Mouse (Mus musculus): ENCODE results near the gene Gm10053. TPM values are rescaled to one million over a fixed set of nuclear protein-coding genes. Genes with fewer than 3 reads are reported as not detected.

Gm10053 gene
- polyA plus RNA-seq (2014; fragmentation: Illumina TruSeq; extraction: RNeasy Lipid Tissue Mini Kit (QIAGEN cat#74804); ENCODE audit: low read depth, low replicate concordance) = 107 TPM

GRCm38 (mm10) chr19:24875129-24875870 lies at the start of gene Gm10053:
Gene Gm10053 (plus strand): TSS chr19:24875686.

GRCm38 (mm10) chr19:24861612-24862451 lies 13.7 kb upstream of the Gm10053 start, which contains the start of gene Pgm5:
Gene Pgm5 (minus strand): TSS chr19:24861855.

DNA sequence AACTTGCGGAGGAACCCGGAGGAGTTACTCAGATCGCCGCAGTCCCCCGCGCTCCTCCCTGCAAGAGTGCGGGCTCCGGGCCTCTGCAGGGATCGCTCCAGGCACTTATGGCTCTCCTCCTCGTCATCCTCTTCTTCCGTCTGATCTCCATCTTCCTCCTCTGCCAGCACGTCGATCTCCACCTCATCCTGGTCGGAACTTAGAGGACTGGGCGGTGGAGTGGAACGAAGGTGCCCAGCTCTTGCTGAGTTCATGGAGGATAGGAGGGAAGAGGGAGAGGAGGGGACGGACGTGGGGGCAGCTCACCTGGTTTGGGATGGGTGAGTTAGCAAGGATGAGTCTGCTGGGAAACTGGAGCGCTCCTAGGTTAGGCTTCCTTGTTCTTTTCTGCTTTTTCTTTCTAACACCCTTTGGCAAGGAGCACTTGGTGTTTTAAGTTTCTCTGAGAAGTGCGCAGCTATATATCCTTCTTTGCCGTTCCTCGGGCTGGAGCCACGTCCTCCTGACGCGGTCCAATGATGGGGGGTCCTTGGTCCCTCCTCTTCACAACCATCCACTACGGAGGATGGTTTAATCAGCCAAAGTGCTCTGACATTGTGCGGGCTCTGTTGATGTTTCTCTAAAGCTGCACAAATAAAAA lies 25.2 kb downstream of the Gm10053 start, which contains the start of gene Foxd4:
TSS of gene Foxd4 (minus strand) at position 617 of the 640 bp plus-strand sequence.

Other genes starting within 250 kb of the Gm10053 start
- gene Tmem252, start 201.7 kb upstream of the Gm10053 start, polyA plus RNA-seq (2014; fragmentation: Illumina TruSeq; extraction: RNeasy Lipid Tissue Mini Kit (QIAGEN cat#74804); ENCODE audit: low read depth, low replicate concordance) = not detected
- 0.78 TPM for gene Pgm5, start 13.8 kb upstream of the Gm10053 start, polyA plus RNA-seq (2014; fragmentation: Illumina TruSeq; extraction: RNeasy Lipid Tissue Mini Kit (QIAGEN cat#74804); ENCODE audit: low read depth, low replicate concordance)
- gene Foxd4, start 25.5 kb downstream of the Gm10053 start, polyA plus RNA-seq (2014; fragmentation: Illumina TruSeq; extraction: RNeasy Lipid Tissue Mini Kit (QIAGEN cat#74804); ENCODE audit: low read depth, low replicate concordance) = not detected
- 97.3 TPM for gene Cbwd1, start 85.9 kb downstream of the Gm10053 start, polyA plus RNA-seq (2014; fragmentation: Illumina TruSeq; extraction: RNeasy Lipid Tissue Mini Kit (QIAGEN cat#74804); ENCODE audit: low read depth, low replicate concordance)
- 2.6 TPM for gene Dock8, start 123.8 kb downstream of the Gm10053 start, polyA plus RNA-seq (2014; fragmentation: Illumina TruSeq; extraction: RNeasy Lipid Tissue Mini Kit (QIAGEN cat#74804); ENCODE audit: low read depth, low replicate concordance)